Mouse (Mus musculus) CH12.LX (cell line): ENCODE data around the gene Lancl1.

Source experiments
- CHD2 ChIP-seq: IDR thresholded peaks from 2 replicates; pipeline ENCODE4 v1.6.1; 2011; ENCODE audit warnings: low read length, improper control_type of control experiment
- CTCF ChIP-seq, 2 experiments: IDR thresholded peaks in 1 of 2; conservative IDR thresholded peaks in 1 of 2; 2 replicates each; pipeline ENCODE4 v1.5.1; 2011 to 2012; ENCODE audit warnings: low read depth in 2 of 2, low read length in 2 of 2, improper control_type of control experiment in 1 of 2, inconsistent platforms in 1 of 2, mild to moderate bottlenecking in 1 of 2, moderate library complexity in 1 of 2
- EP300 ChIP-seq: IDR thresholded peaks from 2 replicates; pipeline ENCODE4 v1.6.1; 2011; ENCODE audit warnings: low read length, improper control_type of control experiment
- MEF2A ChIP-seq: IDR thresholded peaks from 2 replicates; pipeline ENCODE4 v1.6.1; 2014; ENCODE audit warnings: low read depth, mild to moderate bottlenecking, inconsistent platforms, low read length, improper control_type of control experiment, borderline replicate concordance
- POLR2A ChIP-seq: IDR thresholded peaks from 2 replicates; pipeline ENCODE4 v1.6.1; 2011; ENCODE audit warnings: low read depth, mild to moderate bottlenecking, improper control_type of control experiment, low read length

GRCm38 (mm10) chr1:67020637-67021161 is 18.0 kb downstream of the Lancl1 start:
- TF ChIP-seq EP300, result no peak
- no peak for TF ChIP-seq CHD2
- no peak for TF ChIP-seq CTCF (conservative IDR thresholded peaks at IDR 0.05 in 1 of 2, IDR thresholded peaks at IDR 0.05 in 1 of 2; ENCODE audit: low read depth in 2 of 2, low read length in 2 of 2)
- TF ChIP-seq POLR2A, result no peak
- no peak for TF ChIP-seq MEF2A
